In genomic region chr8:71988867-71989599, GRCm38 (mm10) we compare ENCODE assay signal across 8 mouse cellular contexts. TPM values are rescaled to one million over a fixed set of nuclear protein-coding genes. Genes with fewer than 3 reads are reported as not detected.
DNase-seq lines count a peak whose midpoint lies in the region; ATAC-seq and TF ChIP-seq lines count a peak whose summit lies in the region.

No protein-coding gene starts in this region.

- 50% methylated on average over 13 of the region's 13 CpGs for WGBS in cerebellum, adult 2 months
- WGBS in intestine, postnatal 0 days, result 57% methylated on average over 13 of the region's 13 CpGs
- WGBS in neural tube, embryonic 15.5 days, result 36% methylated on average over 13 of the region's 13 CpGs

- no peaks in the 10 kb centered on the region for H3K27me3 ChIP-seq in cerebellum, adult 2 months (ENCODE audit: control insufficient read depth, insufficient read depth, low read length)
- H3K27me3 ChIP-seq in megakaryocyte, embryonic 14.5 days (replicated peaks), result peaks cover 18% of the 10 kb centered on the region
- H3K27me3 ChIP-seq in intestine, postnatal 0 days (replicated peaks; ENCODE audit: control insufficient read depth, insufficient read depth, low read length), result no peaks in the 10 kb centered on the region
- H3K27me3 ChIP-seq in neural tube, embryonic 15.5 days (replicated peaks), result no peaks in the 10 kb centered on the region

- peak in 1 of 2 experiments; percentile 22 for DNase-seq in cerebellum, adult 2 months
- DNase-seq in cerebellum, postnatal 36 days, result no peak
- no peak for DNase-seq in cerebellum, adult 9-10 months

- peak overlapping the region; percentile 70 for H3K4me2 ChIP-seq in intestine, postnatal 0 days (replicated peaks; ENCODE audit: low read depth)
- H3K4me2 ChIP-seq in neural tube, embryonic 15.5 days, result peak overlapping the region; percentile 73

- no peaks in the 10 kb centered on the region; the same call in 1 of the 2 replicates for H3K4me1 ChIP-seq in cerebellum, adult 2 months (ENCODE audit: control insufficient read depth, insufficient read depth, low read length)
- H3K4me1 ChIP-seq in megakaryocyte, embryonic 14.5 days, result peaks cover 5% of the 10 kb centered on the region; the same call in 1 of the 2 replicates
- H3K4me1 ChIP-seq in intestine, postnatal 0 days (replicated peaks; ENCODE audit: control insufficient read depth, insufficient read depth, low read length), result no peaks in the 10 kb centered on the region
- peaks cover 6% of the 10 kb centered on the region for H3K4me1 ChIP-seq in neural tube, embryonic 15.5 days

- 0 out of 2 replicates have a peak overlapping the region, but pooled peaks have one; percentile 56 for H3K27ac ChIP-seq in cerebellum, adult 2 months (ENCODE audit: insufficient read depth, low read length)
- H3K27ac ChIP-seq in intestine, postnatal 0 days (ENCODE audit: low read depth, low read length), result no peak overlapping the region
- H3K27ac ChIP-seq in neural tube, embryonic 15.5 days (replicated peaks), result peak overlapping the region; percentile 73

- H3K36me3 ChIP-seq in megakaryocyte, embryonic 14.5 days (replicated peaks; ENCODE audit: low read length), result no peaks in the 10 kb centered on the region
- no peaks in the 10 kb centered on the region for H3K36me3 ChIP-seq in intestine, postnatal 0 days (ENCODE audit: control insufficient read depth, insufficient read depth)
- H3K36me3 ChIP-seq in neural tube, embryonic 15.5 days, result no peaks in the 10 kb centered on the region

- no peak for ATAC-seq in megakaryocyte, adult 5-6 weeks (ENCODE audit: poor library complexity, severe bottlenecking)
- ATAC-seq in intestine, postnatal 0 days, result no peak
- ATAC-seq in neural tube, embryonic 15.5 days (ENCODE audit: low FRiP score), result peak; percentile 69
- no peak for ATAC-seq in inflammation-experienced regulatory T-cells, adult 6 months

- TF ChIP-seq POLR2A in cerebellum, adult 2 months (IDR thresholded peaks at IDR 0.05; ENCODE audit: borderline replicate concordance, insufficient read depth, low read length), result no peak

- peak overlapping the region; percentile 50 for H3K9ac ChIP-seq in intestine, postnatal 0 days (ENCODE audit: low read depth, low read length)
- peak overlapping the region; percentile 59 for H3K9ac ChIP-seq in neural tube, embryonic 15.5 days (replicated peaks)

- no peak for TF ChIP-seq CTCF in cerebellum, adult 2 months (IDR thresholded peaks at IDR 0.05; ENCODE audit: borderline replicate concordance, insufficient read depth, low read depth, low read length)
- no peak for TF ChIP-seq CTCF in intestine, postnatal 0 days (IDR thresholded peaks at IDR 0.05; ENCODE audit: low read depth)

- peak overlapping the region; percentile 78 for H3K4me3 ChIP-seq in cerebellum, adult 2 months (replicated peaks; ENCODE audit: insufficient read depth, low read depth, low read length)
- peak overlapping the region; percentile 83 for H3K4me3 ChIP-seq in megakaryocyte, embryonic 14.5 days (replicated peaks)
- peak overlapping the region; percentile 46 for H3K4me3 ChIP-seq in intestine, postnatal 0 days (ENCODE audit: low read depth, low read length)
- H3K4me3 ChIP-seq in neural tube, embryonic 15.5 days (replicated peaks), result peak overlapping the region; percentile 49

- H3K9me3 ChIP-seq in megakaryocyte, embryonic 14.5 days, result peaks cover 14% of the 10 kb centered on the region
- H3K9me3 ChIP-seq in intestine, postnatal 0 days (ENCODE audit: control insufficient read depth), result no peaks in the 10 kb centered on the region
- no peaks in the 10 kb centered on the region for H3K9me3 ChIP-seq in neural tube, embryonic 15.5 days (replicated peaks)

RNA-seq across cellular contexts. Expression of gene Cyp4f18, which starts 20.4 kb away (rescaled TPM):
- 0.18 and 0.24 TPM in 2 replicates for polyA plus RNA-seq in cerebellum, adult 2 months (2012; rRNA removed)
- 5.2 and 6.8 TPM in 2 replicates for polyA plus RNA-seq in megakaryocyte, embryonic 14.5 days (2012; ENCODE audit: insufficient read depth, low replicate concordance)
- 107 and 114 TPM in 2 replicates for total RNA-seq in megakaryocyte, adult 5-6 weeks (2015)
- 65.9 and 74.6 TPM in 2 replicates for total RNA-seq in megakaryocyte, adult 5-6 weeks (2017)
- 2.7 and 4.2 TPM in 2 replicates for polyA plus RNA-seq in intestine, postnatal 0 days (2015; fragmentation: Nextera tagmentation; extraction: Ambion mirVana)
- 1.2 and 1.3 TPM in 2 replicates for polyA plus RNA-seq in neural tube, embryonic 15.5 days (2015; fragmentation: Nextera tagmentation; extraction: Ambion mirVana)
- polyA plus RNA-seq in inflammation-experienced regulatory T-cells, adult 6 months (2017; shearing (Covaris generic)), result 1 to 10 TPM; 1.2 to 2.4 (median 2.2) TPM

RNA-seq across cellular contexts. Expression of gene Zfp961, which starts 38.2 kb away (rescaled TPM):
- 20.6 and 24.0 TPM in 2 replicates for polyA plus RNA-seq in cerebellum, adult 2 months (2012; rRNA removed)
- polyA plus RNA-seq in megakaryocyte, embryonic 14.5 days (2012; ENCODE audit: insufficient read depth, low replicate concordance), result 0.17 TPM in 1 of 2 replicates, not detected in the other
- 31.4 and 34.4 TPM in 2 replicates for total RNA-seq in megakaryocyte, adult 5-6 weeks (2015)
- total RNA-seq in megakaryocyte, adult 5-6 weeks (2017), result 23.1 and 25.4 TPM in 2 replicates
- polyA plus RNA-seq in intestine, postnatal 0 days (2015; fragmentation: Nextera tagmentation; extraction: Ambion mirVana), result 18.8 and 19.2 TPM in 2 replicates
- polyA plus RNA-seq in neural tube, embryonic 15.5 days (2015; fragmentation: Nextera tagmentation; extraction: Ambion mirVana), result 13.8 and 19.4 TPM in 2 replicates
- 10 to 100 TPM; 24.4 to 30.1 (median 26.0) TPM for polyA plus RNA-seq in inflammation-experienced regulatory T-cells, adult 6 months (2017; shearing (Covaris generic))

RNA-seq across cellular contexts. Expression of gene Olfr372, which starts 52.0 kb away (rescaled TPM):
- 0.10 TPM in 1 of 2 replicates, not detected in the other for polyA plus RNA-seq in cerebellum, adult 2 months (2012; rRNA removed)
- not detected in 2 replicates for polyA plus RNA-seq in megakaryocyte, embryonic 14.5 days (2012; ENCODE audit: insufficient read depth, low replicate concordance)
- total RNA-seq in megakaryocyte, adult 5-6 weeks (2015), result not detected in 2 replicates
- 0.18 and 0.37 TPM in 2 replicates for total RNA-seq in megakaryocyte, adult 5-6 weeks (2017)
- polyA plus RNA-seq in intestine, postnatal 0 days (2015; fragmentation: Nextera tagmentation; extraction: Ambion mirVana), result not detected in 2 replicates
- polyA plus RNA-seq in neural tube, embryonic 15.5 days (2015; fragmentation: Nextera tagmentation; extraction: Ambion mirVana), result not detected in 2 replicates
- not detected for polyA plus RNA-seq in inflammation-experienced regulatory T-cells, adult 6 months (2017; shearing (Covaris generic))

Comparison
In these comparisons a context has a peak if more than half of its experiments do, and no peak if none do; other contexts are left out.
1. RNA of gene Zfp961, which starts 38.2 kb away (polyA plus RNA-seq): 24.4 to 30.1 TPM in inflammation-experienced regulatory T-cells, adult 6 months, 20.6 to 24.0 TPM in cerebellum, adult 2 months, 18.8 to 19.2 TPM in intestine, postnatal 0 days and 13.8 to 19.4 TPM in neural tube, embryonic 15.5 days; 0.17 TPM in megakaryocyte, embryonic 14.5 days; every median in the first group is over 10 times any median in the second.
2. Peak in every context shown above with its lines, with median percentiles within 50 percentile points of each other: H3K4me3 ChIP-seq.